Mouse (Mus musculus) midbrain, postnatal 0 days (tissue): ENCODE data around the gene Pon2. TPM values are rescaled to one million over a fixed set of nuclear protein-coding genes. Genes with fewer than 3 reads are reported as not detected.
"Not testable (repeated sequence)": the region's sequence is repeated elsewhere in the genome, so short reads cannot be mapped to it uniquely, and the experiment has no call there.

Experiments
- ATAC-seq: fragments of 200-750 bp; cut with Nextera tagmentation; 2 replicates; pipeline ENCODE4 v1.8.0; 2017; ENCODE audit warnings: moderate number of reproducible peaks, mild to moderate bottlenecking, moderate TSS enrichment, moderate library complexity; ENCODE audit not compliant: low FRiP score
- DNase-seq: peaks from one replicate; pipeline ENCODE4 v3.0.0-alpha.2; 2015; ENCODE audit warnings: low spot score
- H3K27ac ChIP-seq: fragments of 300-500 bp; sonication (generic); 2 replicates; pipeline ENCODE4 v1.5.1; 2014; ENCODE audit warnings: low read depth, mild to moderate bottlenecking, low read length, mixed read lengths
- H3K27me3 ChIP-seq: fragments of 300-500 bp; sonication (generic); 2 replicates; pipeline ENCODE4 v1.6.1; 2014; ENCODE audit warnings: low read length, control low read depth, mixed read lengths; ENCODE audit not compliant: insufficient read depth
- H3K36me3 ChIP-seq: fragments of 300-500 bp; sonication (generic); 2 replicates; pipeline ENCODE4 v1.6.1; 2014; ENCODE audit warnings: low read length, control low read depth, mixed read lengths; ENCODE audit not compliant: insufficient read depth
- H3K4me1 ChIP-seq: fragments of 300-500 bp; sonication (generic); 2 replicates; pipeline ENCODE4 v1.6.1; 2014; ENCODE audit warnings: mild to moderate bottlenecking, control low read depth, antibody characterized with exemption, low read length, mixed read lengths; ENCODE audit not compliant: insufficient read depth
- H3K4me2 ChIP-seq: fragments of 300-500 bp; sonication (generic); 2 replicates; pipeline ENCODE4 v1.6.1; 2014; ENCODE audit warnings: low read depth, mild to moderate bottlenecking, low read length, mixed read lengths; ENCODE audit not compliant: poor library complexity, severe bottlenecking
- H3K4me3 ChIP-seq: fragments of 300-500 bp; sonication (generic); 2 replicates; pipeline ENCODE4 v1.5.1; 2014; ENCODE audit warnings: low read depth, mild to moderate bottlenecking, low read length, moderate library complexity
- H3K9ac ChIP-seq: fragments of 300-500 bp; sonication (generic); replicated peaks from 2 replicates; pipeline ENCODE4 v1.6.1; 2014; ENCODE audit warnings: mild to moderate bottlenecking, low read length, moderate library complexity, mixed read lengths; ENCODE audit not compliant: poor library complexity, severe bottlenecking
- H3K9me3 ChIP-seq: fragments of 300-500 bp; sonication (generic); 2 replicates; pipeline ENCODE4 v1.6.1; 2016; ENCODE audit warnings: low read length, control low read depth
- CTCF ChIP-seq: IDR thresholded peaks from 2 replicates; pipeline ENCODE4 v1.5.1; 2016; ENCODE audit warnings: antibody characterized with exemption, mild to moderate bottlenecking
- WGBS: fragments of 180-500 bp; shearing (Covaris S2); extraction: QIAGEN DNeasy Blood & Tissue Kit; methylation state at CpG from one replicate; pipeline ENCODE4 v1.1.7; 2014; 5-methylcytosine and 5-hydroxymethylcytosine counted together
- polyA plus RNA-seq: library from polyadenylated mRNA; unstranded; fragments of >200 nt; fragmentation: Nextera tagmentation; extraction: Ambion mirVana; gene quantifications from 2 replicates; pipeline ENCODE4 v1.2.1, GENCODE M21; 2015
- total RNA-seq: library from RNA; depleted of rRNA; stranded (reverse); fragments of >200 nt; gene quantifications from 2 replicates; pipeline ENCODE4 v1.2.3, GENCODE M21; 2014; rRNA removed

The Pon2 gene
- total and polyA plus RNA-seq, 2 experiments from 2014 or later = 21.1 to 30.8 TPM

- no peaks in the 10 kb centered on the region for H3K9me3 ChIP-seq
- no peaks in the 10 kb centered on the region for H3K36me3 ChIP-seq
- no peak overlapping the region for H3K9ac ChIP-seq
- no peaks in the 10 kb centered on the region for H3K27me3 ChIP-seq
- no peaks in the 10 kb centered on the region for H3K4me1 ChIP-seq
- 93% methylated on average over 4 of the region's 4 CpGs for WGBS
- no peak overlapping the region for H3K27ac ChIP-seq
- TF ChIP-seq CTCF = no peak
- no peak overlapping the region for H3K4me3 ChIP-seq
- H3K4me2 ChIP-seq = no peak overlapping the region
- ATAC-seq (no peak), DNase-seq (no peak)
These were observed 66.2 kb downstream of the Pon2 start for GRCm38 (mm10) chr6:5232022-5232421.

- Histone ChIP-seq H3K27me3 (no peaks in the 10 kb centered on the region), H3K9ac (no peak overlapping the region), H3K4me2 (no peak overlapping the region), H3K4me1 (no peaks in the 10 kb centered on the region), H3K4me3 (no peak overlapping the region), H3K27ac (no peak overlapping the region), H3K36me3 (no peaks in the 10 kb centered on the region), H3K9me3 (no peaks in the 10 kb centered on the region)
- WGBS = 88% methylated on average over 5 of the region's 5 CpGs
- no peak for TF ChIP-seq CTCF
- ATAC-seq = no peak
- no peak for DNase-seq
These were observed 68.0 kb downstream of the Pon2 start for GRCm38 (mm10) chr6:5230261-5230660.

GRCm38 (mm10) chr6:5223551-5223950, 74.7 kb downstream of the Pon2 start:
- H3K4me2 ChIP-seq, H3K27me3 ChIP-seq, ATAC-seq, H3K9me3 ChIP-seq, H3K27ac ChIP-seq, H3K4me1 ChIP-seq, H3K36me3 ChIP-seq, H3K4me3 ChIP-seq, H3K9ac ChIP-seq, DNase-seq: not testable (repeated sequence)
- 94% methylated on average over 2 of the region's 2 CpGs for WGBS

- Histone ChIP-seq H3K9ac (no peak overlapping the region), H3K27me3 (no peaks in the 10 kb centered on the region), H3K4me1 (no peaks in the 10 kb centered on the region), H3K4me2 (no peak overlapping the region), H3K36me3 (no peaks in the 10 kb centered on the region), H3K4me3 (no peak overlapping the region), H3K9me3 (no peaks in the 10 kb centered on the region), H3K27ac (no peak overlapping the region)
- no peak for ATAC-seq
- no peak for DNase-seq
- WGBS = 70% methylated on average over 3 of the region's 3 CpGs
- TF ChIP-seq CTCF = no peak
These were observed 76.2 kb downstream of the Pon2 start for GRCm38 (mm10) chr6:5222080-5222479.

- ATAC-seq = no peak
- WGBS = 99% methylated on average over 4 of the region's 4 CpGs
These were observed 80.1 kb downstream of the Pon2 start for GRCm38 (mm10) chr6:5218190-5218589.

More at GRCm38 (mm10) chr6:5218190-5218589, 80.1 kb downstream of the Pon2 start:
- H3K36me3 ChIP-seq = no peaks in the 10 kb centered on the region
- no peaks in the 10 kb centered on the region for H3K4me1 ChIP-seq
- H3K9ac ChIP-seq = no peak overlapping the region
- no peaks in the 10 kb centered on the region for H3K27me3 ChIP-seq
- no peak for TF ChIP-seq CTCF
- DNase-seq = no peak
- no peak overlapping the region for H3K4me2 ChIP-seq
- no peak overlapping the region for H3K27ac ChIP-seq
- no peak overlapping the region for H3K4me3 ChIP-seq
- H3K9me3 ChIP-seq = no peaks in the 10 kb centered on the region

Other genes with a start within 250 kb of the Pon2 start
- gene Pon1, start 104.5 kb downstream of the Pon2 start, total RNA-seq = 1.2 TPM in 1 of 2 replicates, not detected in the other
- not detected in 2 replicates for gene Pon1, start 104.5 kb downstream of the Pon2 start, polyA plus RNA-seq
- 0.99 and 4.7 TPM in 2 replicates for gene Pon3, start 42.2 kb downstream of the Pon2 start, total RNA-seq
- 3.0 and 4.0 TPM in 2 replicates for gene Pon3, start 42.2 kb downstream of the Pon2 start, polyA plus RNA-seq
- gene Asb4, start 84.9 kb upstream of the Pon2 start, total RNA-seq = 9.0 and 9.7 TPM in 2 replicates
- gene Asb4, start 84.9 kb upstream of the Pon2 start, polyA plus RNA-seq = 15.4 and 23.0 TPM in 2 replicates
- gene Pdk4, start 197.9 kb upstream of the Pon2 start, total RNA-seq = 0.99 and 1.0 TPM in 2 replicates
- gene Pdk4, start 197.9 kb upstream of the Pon2 start, polyA plus RNA-seq = 2.1 and 2.5 TPM in 2 replicates